Mouse (Mus musculus) small intestine, adult 2 months (tissue): ENCODE results near the gene Clybl.

Source experiments
- CTCF ChIP-seq: fragments of 200-500 bp; IDR thresholded peaks from 2 replicates; pipeline ENCODE4 v1.5.1; 2012; ENCODE audit warnings: low read depth, mild to moderate bottlenecking, control low read depth, inconsistent platforms, low read length, moderate library complexity, mixed read lengths; ENCODE audit not compliant: insufficient replicate concordance, insufficient read length; ENCODE audit errors: extremely low read depth
- POLR2A ChIP-seq: fragments of 200-500 bp; IDR thresholded peaks from 2 replicates; pipeline ENCODE4 v1.6.1; 2012; ENCODE audit warnings: low read depth, mild to moderate bottlenecking, control low read depth, inconsistent platforms, low read length, moderate library complexity

DNA sequence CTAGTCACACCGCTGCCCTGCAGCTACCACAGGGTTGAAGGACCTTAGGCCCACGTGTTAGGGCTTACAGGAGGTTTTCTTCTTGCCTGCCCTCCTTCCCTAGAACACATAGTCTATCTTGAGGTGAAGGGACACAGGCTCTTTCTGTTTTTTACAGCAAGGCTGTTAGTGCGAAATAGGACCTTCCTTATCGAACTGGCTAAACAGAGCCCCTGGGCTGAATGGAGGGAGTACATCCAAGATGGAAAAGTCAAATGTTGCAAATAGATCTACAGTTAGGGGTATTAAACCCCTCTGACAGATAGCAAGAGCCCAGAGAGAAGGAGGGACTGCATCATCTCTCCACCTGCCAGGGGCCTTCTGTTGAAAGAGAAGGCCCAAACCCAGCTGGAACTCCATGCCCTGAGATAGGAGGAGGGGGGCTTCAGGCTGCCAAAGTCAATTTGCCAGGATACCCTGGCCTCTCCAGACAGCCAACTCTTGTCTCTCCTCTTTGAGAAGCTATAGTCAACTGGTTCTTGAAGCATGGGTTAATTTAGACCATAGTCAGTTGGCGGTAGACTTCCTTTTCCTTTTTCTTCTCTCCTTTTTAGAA lies 270.1 kb downstream of the Clybl start:
- TF ChIP-seq CTCF (no peak), POLR2A (no peak)
